Mouse (Mus musculus) MEL (cell line): ENCODE measurements at regions not wholly inside any gene's neighbourhood (a gene's known extent, or its start where the extent isn't known, plus 50 kb on each side); places are given as distances from the start of the nearest gene placed in this dataset.

Experiments
- DNase-seq: peaks from one replicate; pipeline ENCODE4 v3.0.0; 2011; ENCODE audit warnings: low read depth, low spot score
- H3K27ac ChIP-seq: 2 replicates; pipeline ENCODE4 v1.5.1; 2012; ENCODE audit warnings: low read depth, mild to moderate bottlenecking, control low read depth, low read length, moderate library complexity; ENCODE audit not compliant: control insufficient read depth
- H3K27me3 ChIP-seq, 2 experiments: fragments of 150-350 bp in 1 of 2; sonication (generic) in 1 of 2; 2 replicates each; pipeline ENCODE4 v1.6.1; 2012; ENCODE audit warnings: low read length in 2 of 2, mild to moderate bottlenecking in 2 of 2, improper control_type of control experiment in 1 of 2, moderate library complexity in 1 of 2; ENCODE audit not compliant: insufficient read depth in 2 of 2, control insufficient read depth in 1 of 2
- H3K36me3 ChIP-seq, 2 experiments: 2 replicates each; pipeline ENCODE4 v1.6.1; 2012 to 2014; ENCODE audit warnings: low read length in 2 of 2, improper control_type of control experiment in 1 of 2, inconsistent platforms in 1 of 2, mild to moderate bottlenecking in 1 of 2; ENCODE audit not compliant: insufficient read depth in 2 of 2, control insufficient read depth in 1 of 2
- H3K4me1 ChIP-seq, 2 experiments: fragments of 150-350 bp in 1 of 2; sonication (generic) in 1 of 2; 2 replicates each; pipeline ENCODE4 v1.6.1; 2012; ENCODE audit warnings: low read length in 2 of 2, improper control_type of control experiment in 1 of 2, mild to moderate bottlenecking in 1 of 2; ENCODE audit not compliant: insufficient read depth in 2 of 2, control insufficient read depth in 1 of 2
- H3K4me3 ChIP-seq, 2 experiments: fragments of 150-350 bp in 1 of 2; sonication (generic) in 1 of 2; 2 replicates each; pipeline ENCODE4 v1.5.1; 2012; ENCODE audit warnings: low read depth in 2 of 2, low read length in 2 of 2, mild to moderate bottlenecking in 2 of 2, moderate library complexity in 2 of 2, control low read depth in 1 of 2, improper control_type of control experiment in 1 of 2; ENCODE audit not compliant: control insufficient read depth in 1 of 2, insufficient read depth in 1 of 2
- H3K79me2 ChIP-seq: 2 replicates; pipeline ENCODE4 v1.6.1; 2012; ENCODE audit warnings: mild to moderate bottlenecking, low read length, moderate library complexity; ENCODE audit not compliant: control insufficient read depth, poor library complexity, insufficient read depth
- H3K9ac ChIP-seq: 2 replicates; pipeline ENCODE4 v1.6.1; 2012; ENCODE audit warnings: low read depth, mild to moderate bottlenecking, control low read depth, low read length, moderate library complexity; ENCODE audit not compliant: control insufficient read depth, poor library complexity, severe bottlenecking
- H3K9me3 ChIP-seq: fragments of 150-350 bp; sonication (generic); replicated peaks from 2 replicates; pipeline ENCODE4 v1.6.1; 2012; ENCODE audit warnings: mild to moderate bottlenecking, low read length, improper control_type of control experiment, moderate library complexity; ENCODE audit not compliant: insufficient read depth
- BHLHE40 ChIP-seq: IDR thresholded peaks from 2 replicates; pipeline ENCODE4 v1.6.1; 2012; ENCODE audit warnings: low read depth, mild to moderate bottlenecking, inconsistent platforms, low read length, improper control_type of control experiment, borderline replicate concordance
- CHD1 ChIP-seq: IDR thresholded peaks from 2 replicates; pipeline ENCODE4 v1.6.1; 2012; ENCODE audit warnings: low read depth, mild to moderate bottlenecking, inconsistent platforms, low read length, improper control_type of control experiment
- CHD2 ChIP-seq: IDR thresholded peaks from 2 replicates; pipeline ENCODE4 v1.6.1; 2011; ENCODE audit warnings: low read length, improper control_type of control experiment
- CTCF ChIP-seq, 3 experiments: IDR thresholded peaks in 2 of 3; conservative IDR thresholded peaks in 1 of 3; 2 replicates each; pipeline ENCODE4 v1.5.1; 2011 to 2012; ENCODE audit warnings: low read length in 3 of 3, low read depth in 2 of 3, mild to moderate bottlenecking in 2 of 3, improper control_type of control experiment in 1 of 3, inconsistent platforms in 1 of 3, mixed read lengths in 1 of 3, moderate library complexity in 1 of 3; ENCODE audit not compliant: control insufficient read depth in 1 of 3, insufficient read depth in 1 of 3, poor library complexity in 1 of 3, severe bottlenecking in 1 of 3
- EP300 ChIP-seq, 2 experiments: IDR thresholded peaks; 2 replicates each; pipeline ENCODE4 v1.6.1; 2011; ENCODE audit warnings: improper control_type of control experiment in 2 of 2, low read length in 2 of 2, low read depth in 1 of 2, mild to moderate bottlenecking in 1 of 2
- ETS1 ChIP-seq: IDR thresholded peaks from 2 replicates; pipeline ENCODE4 v1.6.1; 2012; ENCODE audit warnings: low read depth, mild to moderate bottlenecking, inconsistent platforms, low read length, improper control_type of control experiment, moderate library complexity
- GABPA ChIP-seq: IDR thresholded peaks from 2 replicates; pipeline ENCODE4 v1.6.1; 2012; ENCODE audit warnings: low read depth, mild to moderate bottlenecking, inconsistent platforms, low read length, improper control_type of control experiment, moderate library complexity
- GATA1 ChIP-seq: IDR thresholded peaks from 2 replicates; pipeline ENCODE4 v1.6.1; 2011; ENCODE audit warnings: low read depth, low read length, improper control_type of control experiment
- KAT2A ChIP-seq: conservative IDR thresholded peaks from 2 replicates; pipeline ENCODE4 v1.6.1; 2012; ENCODE audit warnings: low read depth, low read length, improper control_type of control experiment, inconsistent platforms
- MAX ChIP-seq: IDR thresholded peaks from 2 replicates; pipeline ENCODE4 v1.6.1; 2011; ENCODE audit warnings: low read length, improper control_type of control experiment
- MAZ ChIP-seq: IDR thresholded peaks from 2 replicates; pipeline ENCODE4 v1.6.1; 2012; ENCODE audit warnings: low read depth, mild to moderate bottlenecking, inconsistent platforms, low read length, improper control_type of control experiment
- MYB ChIP-seq: IDR thresholded peaks from 2 replicates; pipeline ENCODE4 v1.6.1; 2011; ENCODE audit warnings: mild to moderate bottlenecking, low read depth, low read length, improper control_type of control experiment
- NELFE ChIP-seq: IDR thresholded peaks from 2 replicates; pipeline ENCODE4 v1.6.1; 2011; ENCODE audit warnings: low read depth, low read length, improper control_type of control experiment
- POLR2AphosphoS2 ChIP-seq: IDR thresholded peaks from 2 replicates; pipeline ENCODE4 v1.6.1; 2011; ENCODE audit warnings: low read length, improper control_type of control experiment
- RAD21 ChIP-seq: IDR thresholded peaks from 2 replicates; pipeline ENCODE4 v1.6.1; 2011; ENCODE audit warnings: mild to moderate bottlenecking, low read depth, low read length, improper control_type of control experiment
- RCOR1 ChIP-seq: IDR thresholded peaks from 2 replicates; pipeline ENCODE4 v1.6.1; 2012; ENCODE audit warnings: low read depth, mild to moderate bottlenecking, inconsistent platforms, low read length, improper control_type of control experiment
- SIN3A ChIP-seq: IDR thresholded peaks from 2 replicates; pipeline ENCODE4 v1.6.1; 2012; ENCODE audit warnings: low read length, improper control_type of control experiment, inconsistent platforms
- SMC3 ChIP-seq: IDR thresholded peaks from 2 replicates; pipeline ENCODE4 v1.6.1; 2011; ENCODE audit warnings: low read depth, low read length, improper control_type of control experiment
- TBP ChIP-seq: IDR thresholded peaks from 2 replicates; pipeline ENCODE4 v1.8.0; 2011; ENCODE audit warnings: low read depth, low read length, improper control_type of control experiment
- TCF12 ChIP-seq: IDR thresholded peaks from 2 replicates; pipeline ENCODE4 v1.6.1; 2014; ENCODE audit warnings: low read depth, mild to moderate bottlenecking, inconsistent platforms, low read length, improper control_type of control experiment, moderate library complexity
- UBTF ChIP-seq: IDR thresholded peaks from 2 replicates; pipeline ENCODE4 v1.6.1; 2012; ENCODE audit warnings: low read depth, mild to moderate bottlenecking, inconsistent platforms, low read length, improper control_type of control experiment, moderate library complexity, borderline replicate concordance; ENCODE audit not compliant: insufficient read depth
- ZC3H11A ChIP-seq: IDR thresholded peaks from 2 replicates; pipeline ENCODE4 v1.6.1; 2012; ENCODE audit warnings: low read depth, mild to moderate bottlenecking, inconsistent platforms, low read length, improper control_type of control experiment
- ZMIZ1 ChIP-seq: IDR thresholded peaks from 2 replicates; pipeline ENCODE4 v1.6.1; 2012; ENCODE audit warnings: low read depth, mild to moderate bottlenecking, inconsistent platforms, low read length, improper control_type of control experiment, moderate library complexity
- ZNF384 ChIP-seq: IDR thresholded peaks from 2 replicates; pipeline ENCODE4 v1.6.1; 2012; ENCODE audit warnings: low read depth, mild to moderate bottlenecking, inconsistent platforms, low read length, improper control_type of control experiment

GRCm38 (mm10) chrX:109900077-109900476 is 703.5 kb downstream of the Gm6377 start:
- DNase-seq: peak; percentile 50
- no peak overlapping the region for H3K4me3 ChIP-seq
- H3K4me1 ChIP-seq: peaks cover 0 to 21% of the 10 kb centered on the region in 2 experiments; a peak in 2 of 4 replicates
- H3K36me3 ChIP-seq: peaks cover 0 to 3% of the 10 kb centered on the region in 2 experiments; a peak in 2 of 4 replicates
- H3K9ac ChIP-seq: no peak overlapping the region
- H3K27me3 ChIP-seq: no peaks in the 10 kb centered on the region
- peak; percentile 98 for TF ChIP-seq TCF12
- TF ChIP-seq TBP: no peak
- TF ChIP-seq UBTF: no peak
- TF ChIP-seq SIN3A: peak; percentile 68
- TF ChIP-seq CHD2: no peak; the same call in 1 of the 2 replicates
- peak; percentile 98 for TF ChIP-seq EP300 (IDR thresholded peaks at IDR 0.05; ENCODE audit: low read depth in 1 of 2, low read length in 2 of 2)
- peak; percentile 23; the same call in 1 of the 2 replicates for TF ChIP-seq ZC3H11A
- TF ChIP-seq GABPA: no peak
- TF ChIP-seq ZNF384: no peak; the same call in 1 of the 2 replicates
- no peak for TF ChIP-seq MAX
- peak; percentile 87 for TF ChIP-seq ETS1
- peak; percentile 92 for TF ChIP-seq MYB
- no peak for TF ChIP-seq ZMIZ1
- no peak for TF ChIP-seq CHD1
- TF ChIP-seq BHLHE40: 0 out of 2 replicates have a peak, but pooled peaks have one; percentile 34
- peak; percentile 42; the same call in 1 of the 2 replicates for TF ChIP-seq KAT2A
- TF ChIP-seq GATA1: peak; percentile 95
- peak; percentile 50; the same call in 1 of the 2 replicates for TF ChIP-seq RCOR1
- TF ChIP-seq MAZ: no peak
- no peak for TF ChIP-seq NELFE
- TF ChIP-seq, all 39 proteins: peak for 10
- Histone ChIP-seq H3K27ac (peak overlapping the region; percentile 55), H3K9me3 (no peaks in the 10 kb centered on the region), H3K79me2 (no peaks in the 10 kb centered on the region)

- H3K27me3 ChIP-seq: no peaks in the 10 kb centered on the region
- no peak overlapping the region for H3K4me3 ChIP-seq
- H3K36me3 ChIP-seq: no peaks in the 10 kb centered on the region
- DNase-seq: peak; percentile 60
- no peak overlapping the region for H3K9ac ChIP-seq
- no peak overlapping the region for H3K27ac ChIP-seq
- H3K4me1 ChIP-seq: no peaks in the 10 kb centered on the region
- H3K9me3 ChIP-seq: no peaks in the 10 kb centered on the region
- TF ChIP-seq SMC3 (peak; percentile 78), CTCF (IDR thresholded peaks at IDR 0.05 in 2 of 3, conservative IDR thresholded peaks at IDR 0.05 in 1 of 3; ENCODE audit: control insufficient read depth in 1 of 3, insufficient read depth in 1 of 3, low read depth in 2 of 3, low read length in 3 of 3, poor library complexity in 1 of 3, severe bottlenecking in 1 of 3) (peak in 2 of 3 experiments; percentile 48 to 66; a peak in 4 of 6 replicates), ZMIZ1 (no peak), ZC3H11A (peak; percentile 70), POLR2AphosphoS2 (no peak), RAD21 (peak; percentile 82)
- H3K79me2 ChIP-seq: no peaks in the 10 kb centered on the region
These were observed 734.6 kb downstream of the Gm6377 start for GRCm38 (mm10) chrX:109931130-109931529.
